In the genomic region with DNA sequence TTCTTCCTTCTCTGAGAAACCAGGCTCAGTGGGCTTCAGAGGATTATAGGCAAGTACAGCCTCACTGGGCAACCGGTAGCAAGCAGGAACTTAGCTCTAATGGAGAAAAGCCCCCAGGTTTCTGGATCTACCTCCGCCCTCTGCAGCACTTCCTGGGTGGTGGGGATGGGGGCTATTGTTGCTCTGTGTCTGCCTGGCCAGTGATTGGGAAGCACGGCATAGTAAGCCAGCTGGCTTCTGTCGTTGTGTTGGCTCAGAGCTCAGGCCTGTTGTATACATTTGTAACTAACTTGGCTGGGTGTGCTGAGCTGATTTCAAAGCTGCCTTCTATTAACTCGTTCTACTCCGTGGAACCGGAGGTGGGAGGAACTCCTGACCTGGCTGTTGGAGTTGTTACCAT, we compare ENCODE assay signal across 12 mouse cellular contexts. TPM values are rescaled to one million over a fixed set of nuclear protein-coding genes. Genes with fewer than 3 reads are reported as not detected.
DNase-seq lines count a peak whose midpoint lies in the region; ATAC-seq and TF ChIP-seq lines count a peak whose summit lies in the region.
"Had no signal": no experiment of that assay in that cellular context is flagged by ENCODE, and none has a peak within 500 bp of the region (broad histone marks: within the 10 kb centered on the region; RNA-seq: fewer than 3 reads in every experiment).

No protein-coding gene starts in this region.

- H3K36me3 ChIP-seq in heart, embryonic 15.5 days, result no peaks in the 10 kb centered on the region
- H3K36me3 ChIP-seq in lung, embryonic 16.5 days (ENCODE audit: control insufficient read depth, insufficient read depth, low read length), result no peaks in the 10 kb centered on the region
- H3K36me3 ChIP-seq in forebrain, postnatal 0 days (ENCODE audit: insufficient read depth), result no peaks in the 10 kb centered on the region
- no peaks in the 10 kb centered on the region for H3K36me3 ChIP-seq in neural tube, embryonic 15.5 days

- no peak for TF ChIP-seq CTCF in lung, adult 2 months (IDR thresholded peaks at IDR 0.05; ENCODE audit: insufficient read depth, low read length)
- no peak for TF ChIP-seq CTCF in forebrain, postnatal 0 days (IDR thresholded peaks at IDR 0.05; ENCODE audit: low read depth)

- H3K27me3 ChIP-seq in heart, embryonic 15.5 days, result no peaks in the 10 kb centered on the region
- H3K27me3 ChIP-seq in lung, embryonic 16.5 days (ENCODE audit: control insufficient read depth, insufficient read depth, low read depth, low read length), result no peaks in the 10 kb centered on the region
- H3K27me3 ChIP-seq in forebrain, postnatal 0 days (ENCODE audit: insufficient read depth, low read length), result no peaks in the 10 kb centered on the region
- no peaks in the 10 kb centered on the region for H3K27me3 ChIP-seq in neural tube, embryonic 15.5 days (replicated peaks)

- no peak overlapping the region for H3K9ac ChIP-seq in heart, embryonic 15.5 days
- peak overlapping the region; percentile 44; the same call in 1 of the 2 replicates for H3K9ac ChIP-seq in lung, embryonic 16.5 days (ENCODE audit: low read length)
- H3K9ac ChIP-seq in forebrain, postnatal 0 days, result no peak overlapping the region
- H3K9ac ChIP-seq in neural tube, embryonic 15.5 days (replicated peaks), result no peak overlapping the region
- H3K9ac ChIP-seq: liver, embryonic 14.5 days had no signal

- 50% methylated on average over 7 of the region's 7 CpGs for WGBS in heart, embryonic 15.5 days
- 25% methylated on average over 7 of the region's 7 CpGs for WGBS in lung, embryonic 16.5 days
- 30% methylated on average over 7 of the region's 7 CpGs for WGBS in lung, adult 2 months
- WGBS in forebrain, postnatal 0 days, result 15% methylated on average over 7 of the region's 7 CpGs
- 34% methylated on average over 7 of the region's 7 CpGs for WGBS in neural tube, embryonic 15.5 days

- H3K9me3 ChIP-seq in heart, embryonic 15.5 days (replicated peaks), result no peaks in the 10 kb centered on the region
- no peaks in the 10 kb centered on the region for H3K9me3 ChIP-seq in lung, embryonic 16.5 days (ENCODE audit: control insufficient read depth, low read length)
- H3K9me3 ChIP-seq in forebrain, postnatal 0 days (ENCODE audit: low read length), result no peaks in the 10 kb centered on the region
- no peaks in the 10 kb centered on the region for H3K9me3 ChIP-seq in neural tube, embryonic 15.5 days (replicated peaks)

- no peak overlapping the region for H3K4me3 ChIP-seq in heart, embryonic 15.5 days
- peak overlapping the region; percentile 26 for H3K4me3 ChIP-seq in lung, embryonic 16.5 days (ENCODE audit: low read length)
- no peak overlapping the region for H3K4me3 ChIP-seq in lung, adult 2 months (replicated peaks; ENCODE audit: extremely low read depth, low read depth, low read length)
- no peak overlapping the region for H3K4me3 ChIP-seq in forebrain, postnatal 0 days (ENCODE audit: low read depth, low read length)
- no peak overlapping the region for H3K4me3 ChIP-seq in neural tube, embryonic 15.5 days (replicated peaks)

- no peak for TF ChIP-seq POLR2A in lung, adult 2 months (IDR thresholded peaks at IDR 0.05; ENCODE audit: borderline replicate concordance, extremely low read depth, low read depth, low read length)

- H3K27ac ChIP-seq in heart, embryonic 15.5 days, result no peak overlapping the region
- peak overlapping the region; percentile 83 for H3K27ac ChIP-seq in lung, embryonic 16.5 days (ENCODE audit: low read length)
- peak overlapping the region; percentile 64 for H3K27ac ChIP-seq in forebrain, postnatal 0 days (ENCODE audit: low read depth, low read length)
- H3K27ac ChIP-seq in neural tube, embryonic 15.5 days (replicated peaks), result peak overlapping the region; percentile 62; the same call in 1 of the 2 replicates
- H3K27ac ChIP-seq: liver, embryonic 14.5 days had no signal

- no peak for DNase-seq in heart, adult 9 months (ENCODE audit: low spot score in 2 of 2)
- no peak for DNase-seq in lung, adult 2 months
- DNase-seq in forebrain, postnatal 0 days, result peak; percentile 86
- DNase-seq in frontal cortex, postnatal 25 days (ENCODE audit: low spot score in 2 of 2), result no peak
- DNase-seq: adrenal gland, postnatal 36 days; kidney, postnatal 25 days had no signal

- peaks cover 18% of the 10 kb centered on the region for H3K4me1 ChIP-seq in heart, embryonic 15.5 days (replicated peaks)
- H3K4me1 ChIP-seq in lung, embryonic 16.5 days (replicated peaks; ENCODE audit: control insufficient read depth, insufficient read depth, low read length), result peaks cover 28% of the 10 kb centered on the region
- H3K4me1 ChIP-seq in lung, adult 2 months (ENCODE audit: control insufficient read depth, insufficient read depth, low read length), result no peaks in the 10 kb centered on the region
- H3K4me1 ChIP-seq in forebrain, postnatal 0 days (ENCODE audit: insufficient read depth), result peaks cover 3% of the 10 kb centered on the region; the same call in 1 of the 2 replicates
- H3K4me1 ChIP-seq in neural tube, embryonic 15.5 days, result peaks cover 28% of the 10 kb centered on the region

- no peak; the same call in 1 of the 2 replicates for ATAC-seq in heart, embryonic 15.5 days (replicated peaks; ENCODE audit: insufficient number of reproducible peaks, insufficient read depth, low FRiP score, low read depth)
- ATAC-seq in lung, embryonic 16.5 days (ENCODE audit: low read depth), result peak; percentile 82
- ATAC-seq in forebrain, postnatal 0 days, result peak; percentile 84
- ATAC-seq in neural tube, embryonic 15.5 days (ENCODE audit: low FRiP score), result no peak
- no peak for ATAC-seq in megakaryocyte progenitor cell, adult 5-6 weeks (replicated peaks; ENCODE audit: poor library complexity)

- H3K4me2 ChIP-seq in heart, embryonic 15.5 days, result peak overlapping the region; percentile 16; the same call in 1 of the 2 replicates
- peak overlapping the region; percentile 51 for H3K4me2 ChIP-seq in lung, embryonic 16.5 days (ENCODE audit: low read depth, low read length)
- H3K4me2 ChIP-seq in forebrain, postnatal 0 days (ENCODE audit: low read depth), result peak overlapping the region; percentile 17; the same call in 1 of the 2 replicates
- H3K4me2 ChIP-seq in neural tube, embryonic 15.5 days, result 0 out of 2 replicates have a peak overlapping the region, but pooled peaks have one; percentile 9

RNA-seq across cellular contexts. Expression of a gene that starts 58.9 kb away (rescaled TPM):
- polyA plus RNA-seq in heart, embryonic 15.5 days (2015; fragmentation: Nextera tagmentation; extraction: Ambion mirVana), result 0.34 and 0.39 TPM in 2 replicates
- polyA plus RNA-seq in lung, embryonic 16.5 days (2015; fragmentation: Nextera tagmentation; extraction: Ambion mirVana), result 0.59 and 0.79 TPM in 2 replicates
- polyA plus RNA-seq in lung, adult 2 months (2012; rRNA removed), result 1.3 and 1.9 TPM in 2 replicates
- 0.10 TPM in 1 of 2 replicates, not detected in the other for total RNA-seq in forebrain, postnatal 0 days (2014; rRNA removed)
- 0.11 TPM in 1 of 2 replicates, not detected in the other for polyA plus RNA-seq in forebrain, postnatal 0 days (2015; fragmentation: Nextera tagmentation; extraction: Ambion mirVana)
- polyA plus RNA-seq in neural tube, embryonic 15.5 days (2015; fragmentation: Nextera tagmentation; extraction: Ambion mirVana), result 0.41 and 0.49 TPM in 2 replicates
- not detected in 2 replicates for total RNA-seq in megakaryocyte progenitor cell, adult 5-6 weeks (2015)
- not detected in 2 replicates for total RNA-seq in megakaryocyte progenitor cell, adult 5-6 weeks (2017)
- total RNA-seq: neutrophil, adult 5-6 weeks had no signal

Comparison
In these comparisons a context has a peak if more than half of its experiments do, and no peak if none do; other contexts are left out.
1. ATAC-seq: peak in lung, embryonic 16.5 days (single experiment) and forebrain, postnatal 0 days (single experiment); none in heart, embryonic 15.5 days (single experiment), neural tube, embryonic 15.5 days (single experiment) and megakaryocyte progenitor cell, adult 5-6 weeks (single experiment).
2. Peak in every context shown above with its lines, with median percentiles within 50 percentile points of each other: H3K4me2 ChIP-seq.